Mouse (Mus musculus) kidney, embryonic 16.5 days (tissue): ENCODE results near the gene Kctd11. TPM values are rescaled to one million over a fixed set of nuclear protein-coding genes. Genes with fewer than 3 reads are reported as not detected.

Experiments
- ATAC-seq: fragments of 200-750 bp; cut with Nextera tagmentation; 2 replicates; pipeline ENCODE4 v1.8.0; 2017; ENCODE audit warnings: moderate TSS enrichment; ENCODE audit not compliant: low FRiP score, low TSS enrichment
- H3K27ac ChIP-seq: fragments of 300-500 bp; sonication (generic); 2 replicates; pipeline ENCODE4 v1.5.1; 2014; ENCODE audit warnings: low read length
- H3K27me3 ChIP-seq: fragments of 300-500 bp; sonication (generic); 2 replicates; pipeline ENCODE4 v1.6.1; 2014; ENCODE audit warnings: low read length, control low read depth, mixed read lengths; ENCODE audit not compliant: insufficient read depth
- H3K36me3 ChIP-seq: fragments of 300-500 bp; sonication (generic); 2 replicates; pipeline ENCODE4 v1.6.1; 2014; ENCODE audit warnings: low read length, control low read depth, mixed read lengths; ENCODE audit not compliant: insufficient read depth
- H3K4me1 ChIP-seq: fragments of 300-500 bp; sonication (generic); 2 replicates; pipeline ENCODE4 v1.6.1; 2014; ENCODE audit warnings: low read length, control low read depth, mixed read lengths; ENCODE audit not compliant: insufficient read depth
- H3K4me2 ChIP-seq: fragments of 300-500 bp; sonication (generic); replicated peaks from 2 replicates; pipeline ENCODE4 v1.6.1; 2014; ENCODE audit warnings: low read depth, low read length
- H3K4me3 ChIP-seq: fragments of 300-500 bp; sonication (generic); 2 replicates; pipeline ENCODE4 v1.5.1; 2014; ENCODE audit warnings: mild to moderate bottlenecking, low read length
- H3K9ac ChIP-seq: fragments of 300-500 bp; sonication (generic); replicated peaks from 2 replicates; pipeline ENCODE4 v1.6.1; 2014; ENCODE audit warnings: low read length
- H3K9me3 ChIP-seq: fragments of 300-500 bp; sonication (generic); 2 replicates; pipeline ENCODE4 v1.6.1; 2016; ENCODE audit warnings: low read length, control low read depth
- WGBS: fragments of 180-500 bp; shearing (Covaris S2); extraction: QIAGEN DNeasy Blood & Tissue Kit; methylation state at CpG from one replicate; pipeline ENCODE4 v1.1.7; 2014; 5-methylcytosine and 5-hydroxymethylcytosine counted together
- polyA plus RNA-seq: library from polyadenylated mRNA; unstranded; fragments of >200 nt; fragmentation: Nextera tagmentation; extraction: Ambion mirVana; gene quantifications from 2 replicates; pipeline ENCODE4 v1.2.1, GENCODE M21; 2015

Kctd11 gene
- polyA plus RNA-seq, 1 experiment from 2014 or later, result 11.3 TPM

DNA sequence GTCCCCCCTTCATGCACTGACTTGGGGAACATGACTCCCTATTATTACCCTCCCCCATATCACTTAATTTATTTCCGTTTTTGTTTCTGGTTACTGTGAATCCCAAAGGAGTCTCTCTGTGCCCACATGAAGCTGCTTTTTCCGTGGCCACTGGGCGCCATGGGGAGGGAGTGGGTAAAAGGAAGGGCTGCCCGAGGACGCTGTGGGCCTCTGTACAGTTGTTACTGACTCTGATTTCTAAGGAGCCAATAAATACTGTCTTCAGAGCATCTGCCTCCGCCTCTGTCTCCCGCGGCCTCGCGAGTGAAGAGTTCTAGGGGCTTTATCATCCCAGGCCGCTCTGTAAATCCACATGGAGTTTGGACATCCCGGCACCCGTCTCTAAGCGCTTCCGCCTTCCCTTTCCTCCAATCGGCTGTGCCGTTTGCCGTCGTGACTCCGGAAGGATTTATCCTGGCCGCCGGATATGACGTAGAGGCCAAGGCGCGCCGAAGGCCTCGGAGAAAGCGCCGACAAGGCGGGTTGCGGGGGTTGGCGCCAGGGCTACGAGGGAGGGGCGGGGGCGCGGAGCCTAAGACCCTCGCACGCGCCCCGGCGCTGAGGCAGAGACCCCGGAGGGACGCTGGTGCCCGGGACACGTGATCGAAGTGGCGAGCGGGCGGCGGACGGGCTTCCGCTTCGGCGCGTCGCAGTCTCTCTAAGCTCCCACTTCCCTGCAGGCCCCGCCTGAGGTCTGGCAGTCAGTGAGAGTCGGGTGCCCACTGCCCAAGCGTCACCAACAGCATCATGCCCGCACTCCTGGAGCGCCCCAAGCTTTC lies 32.6 kb upstream of the Kctd11 start, which contains the start of gene Gps2:
Gene Gps2, plus strand, starts transcription at position 335 of the 818 bp plus-strand sequence.
- H3K4me2 ChIP-seq, result peak within 1 kb of the TSS; percentile 79
- H3K27ac ChIP-seq, result peak within 1 kb of the TSS; percentile 78
- H3K27me3 ChIP-seq, result no peaks in the 10 kb centered on the region
- H3K4me1 ChIP-seq, result peaks cover 32% of the 10 kb centered on the region
- WGBS, result under 1% methylated on average over 61 of the region's 61 CpGs
- peak; percentile 87 for ATAC-seq
- peak within 1 kb of the TSS; percentile 88 for H3K4me3 ChIP-seq
- H3K9me3 ChIP-seq, result no peaks in the 10 kb centered on the region
- peaks cover 75% of the 10 kb centered on the region for H3K36me3 ChIP-seq
- peak within 1 kb of the TSS; percentile 83 for H3K9ac ChIP-seq

DNA sequence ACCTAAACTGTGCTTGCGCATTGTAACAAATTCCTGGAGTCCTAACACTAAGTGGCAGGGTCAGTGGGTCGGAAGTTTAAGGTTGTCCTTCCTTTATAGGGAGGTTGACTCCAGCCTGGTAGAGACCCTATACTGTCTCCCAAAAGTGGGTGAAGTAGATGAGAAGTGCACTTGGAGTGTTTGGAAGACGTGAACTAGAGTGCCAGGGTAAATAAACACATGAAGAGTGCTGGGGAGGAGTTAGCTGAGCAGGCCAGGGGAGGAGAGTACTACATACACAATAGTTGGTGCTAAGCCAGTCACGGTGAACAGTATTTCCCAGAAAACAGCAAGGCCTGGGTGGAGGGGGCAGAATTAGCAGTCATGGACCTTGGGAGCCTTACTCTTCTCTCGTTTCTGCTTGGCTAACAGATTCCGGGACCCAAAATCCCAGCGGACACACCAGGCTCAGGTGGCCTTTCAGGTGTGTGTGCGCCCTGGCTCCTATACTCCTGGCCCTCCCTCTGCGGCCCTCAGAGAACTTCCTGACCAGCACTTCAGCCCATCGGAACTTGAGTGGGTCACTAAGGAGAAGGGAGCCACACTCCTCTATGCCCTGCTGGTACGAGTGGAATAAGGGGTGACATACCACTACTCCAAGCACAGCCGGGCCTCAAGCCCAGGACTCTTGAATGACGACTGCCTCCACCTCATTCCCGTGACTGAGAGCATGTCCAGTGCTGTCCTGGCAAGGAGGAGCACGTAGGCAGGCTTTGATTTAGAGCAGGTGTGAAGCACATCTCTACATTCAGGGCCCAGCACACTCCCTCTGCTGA lies 31.7 kb upstream of the Kctd11 start:
- H3K4me1 ChIP-seq, result peaks cover 26% of the 10 kb centered on the region
- no peak overlapping the region; the same call in 1 of the 2 replicates for H3K9ac ChIP-seq
- H3K4me3 ChIP-seq, result peak overlapping the region; percentile 88
- 76% methylated on average over 15 of the region's 15 CpGs for WGBS
- H3K27me3 ChIP-seq, result no peaks in the 10 kb centered on the region
- no peaks in the 10 kb centered on the region for H3K9me3 ChIP-seq
- ATAC-seq, result no peak
- peaks cover 77% of the 10 kb centered on the region for H3K36me3 ChIP-seq
- no peak overlapping the region for H3K27ac ChIP-seq
- H3K4me2 ChIP-seq, result peak overlapping the region; percentile 79

DNA sequence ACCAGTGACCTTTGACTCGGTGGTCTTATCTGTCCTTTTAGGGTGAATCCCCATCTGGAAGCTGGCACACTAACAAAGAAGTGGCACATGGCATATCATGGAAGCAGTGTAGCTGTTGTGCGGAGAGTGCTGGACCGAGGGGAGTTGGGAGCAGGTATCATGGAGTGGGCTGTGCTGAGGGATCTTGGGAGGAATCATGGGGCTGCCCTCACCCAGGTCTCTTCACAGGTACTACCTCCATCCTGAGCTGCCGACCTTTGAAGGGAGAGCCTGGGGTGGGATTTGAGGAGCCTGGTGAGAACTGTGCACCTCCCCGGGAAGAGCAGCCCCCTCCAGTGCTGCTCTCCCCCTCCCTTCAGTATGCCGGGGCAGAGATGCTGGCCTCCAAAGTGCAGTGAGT lies 30.5 kb upstream of the Kctd11 start:
- Histone ChIP-seq H3K9ac (no peak overlapping the region), H3K4me1 (peaks cover 26% of the 10 kb centered on the region), H3K4me2 (no peak overlapping the region), H3K9me3 (no peaks in the 10 kb centered on the region), H3K27ac (no peak overlapping the region), H3K4me3 (no peak overlapping the region), H3K27me3 (no peaks in the 10 kb centered on the region), H3K36me3 (peaks cover 77% of the 10 kb centered on the region)
- 87% methylated on average over 6 of the region's 6 CpGs for WGBS
- ATAC-seq, result no peak

DNA sequence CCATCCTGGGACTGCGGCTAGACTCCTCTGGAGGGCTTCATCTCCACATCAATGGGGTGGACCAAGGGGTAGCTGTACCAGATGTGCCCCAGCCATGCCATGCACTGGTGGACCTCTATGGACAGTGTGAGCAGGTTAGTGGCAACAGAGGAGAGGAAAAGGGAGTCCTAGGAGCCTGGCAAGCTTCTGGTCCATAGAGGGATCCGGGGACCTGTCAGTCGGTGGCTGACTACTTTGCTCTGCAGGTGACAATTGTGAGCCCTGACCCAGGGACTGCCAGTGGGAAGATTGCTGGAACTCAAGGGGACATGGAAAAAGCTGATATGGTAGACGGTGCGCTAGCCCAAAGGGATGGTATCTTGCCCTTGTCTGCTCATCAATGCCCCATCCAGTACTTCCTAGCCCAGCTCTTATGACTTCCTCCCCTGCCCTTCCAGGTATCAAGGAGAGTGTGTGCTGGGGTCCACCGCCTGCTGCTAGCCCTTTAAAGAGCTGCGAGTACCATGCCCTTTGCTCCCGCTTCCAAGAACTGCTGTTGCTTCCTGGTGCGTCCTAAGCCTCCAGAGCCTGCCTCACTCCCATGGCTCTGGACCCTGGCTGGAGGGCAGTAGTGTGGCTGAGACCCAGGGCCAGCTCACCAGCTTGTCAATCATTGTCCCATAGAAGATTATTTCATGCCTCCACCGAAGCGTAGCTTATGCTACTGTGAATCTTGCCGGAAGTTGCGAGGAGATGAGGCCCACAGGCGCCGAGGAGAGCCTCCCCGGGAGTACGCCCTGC lies 29.8 kb upstream of the Kctd11 start:
- no peaks in the 10 kb centered on the region for H3K27me3 ChIP-seq
- H3K4me3 ChIP-seq, result no peak overlapping the region
- H3K9me3 ChIP-seq, result no peaks in the 10 kb centered on the region
- no peak overlapping the region for H3K27ac ChIP-seq
- H3K4me2 ChIP-seq, result no peak overlapping the region
- no peak overlapping the region for H3K9ac ChIP-seq
- peaks cover 22% of the 10 kb centered on the region for H3K4me1 ChIP-seq
- ATAC-seq, result no peak
- peaks cover 82% of the 10 kb centered on the region for H3K36me3 ChIP-seq
- WGBS, result 91% methylated on average over 17 of the region's 17 CpGs

DNA sequence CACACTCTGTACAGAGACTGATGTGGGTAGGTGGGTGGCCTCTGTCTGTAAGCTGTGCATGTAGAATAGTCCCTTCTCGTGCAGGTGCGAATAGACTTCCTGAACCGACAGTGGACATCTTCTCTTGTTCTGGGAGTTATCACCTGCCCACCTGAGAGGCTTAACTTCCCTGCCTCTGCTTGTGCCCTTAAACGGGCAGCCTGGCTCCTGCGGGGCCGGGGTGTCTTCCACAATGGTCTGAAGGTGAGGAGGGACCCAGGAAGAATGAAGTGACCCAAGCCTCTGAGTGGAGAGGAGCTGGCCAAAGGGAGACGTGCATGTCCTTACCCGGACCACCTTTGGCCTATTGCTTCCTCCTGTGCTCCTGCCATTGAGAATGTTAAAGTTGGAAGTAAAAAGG lies 29.0 kb upstream of the Kctd11 start:
- H3K4me2 ChIP-seq, result no peak overlapping the region

DNA sequence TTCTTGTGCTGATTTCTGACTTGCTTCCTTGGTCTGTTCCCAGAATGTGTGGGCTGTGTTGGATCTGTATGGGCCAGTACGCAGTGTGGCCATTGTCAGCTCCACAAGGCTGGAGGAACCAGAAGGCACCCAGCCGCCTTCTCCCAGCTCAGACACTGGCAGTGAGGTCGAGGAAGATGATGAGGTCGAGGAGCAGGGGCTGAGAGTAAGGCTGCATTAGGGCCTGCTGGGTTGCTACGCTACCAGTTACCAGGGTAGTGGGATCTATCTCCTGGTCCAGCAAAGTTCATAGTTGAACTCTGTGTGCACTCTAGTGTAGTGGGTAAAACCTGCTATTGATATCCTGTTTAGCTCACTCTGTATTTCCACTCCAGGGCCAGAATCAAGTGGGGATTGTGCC lies 28.0 kb upstream of the Kctd11 start:
- H3K36me3 ChIP-seq, result peaks cover 87% of the 10 kb centered on the region
- no peak overlapping the region for H3K27ac ChIP-seq
- ATAC-seq, result no peak
- H3K27me3 ChIP-seq, result no peaks in the 10 kb centered on the region
- no peak overlapping the region for H3K4me2 ChIP-seq
- no peaks in the 10 kb centered on the region for H3K9me3 ChIP-seq
- 91% methylated on average over 5 of the region's 5 CpGs for WGBS
- H3K4me3 ChIP-seq, result no peak overlapping the region
- H3K9ac ChIP-seq, result no peak overlapping the region
- H3K4me1 ChIP-seq, result peaks cover 7% of the 10 kb centered on the region

More for the DNA sequence above, 29.0 kb upstream of the Kctd11 start:
- no peak overlapping the region for H3K4me3 ChIP-seq
- no peak for ATAC-seq
- no peaks in the 10 kb centered on the region for H3K27me3 ChIP-seq
- H3K36me3 ChIP-seq, result peaks cover 82% of the 10 kb centered on the region
- H3K4me1 ChIP-seq, result peaks cover 14% of the 10 kb centered on the region
- no peaks in the 10 kb centered on the region for H3K9me3 ChIP-seq
- H3K9ac ChIP-seq, result no peak overlapping the region
- H3K27ac ChIP-seq, result no peak overlapping the region
- 89% methylated on average over 8 of the region's 8 CpGs for WGBS

DNA sequence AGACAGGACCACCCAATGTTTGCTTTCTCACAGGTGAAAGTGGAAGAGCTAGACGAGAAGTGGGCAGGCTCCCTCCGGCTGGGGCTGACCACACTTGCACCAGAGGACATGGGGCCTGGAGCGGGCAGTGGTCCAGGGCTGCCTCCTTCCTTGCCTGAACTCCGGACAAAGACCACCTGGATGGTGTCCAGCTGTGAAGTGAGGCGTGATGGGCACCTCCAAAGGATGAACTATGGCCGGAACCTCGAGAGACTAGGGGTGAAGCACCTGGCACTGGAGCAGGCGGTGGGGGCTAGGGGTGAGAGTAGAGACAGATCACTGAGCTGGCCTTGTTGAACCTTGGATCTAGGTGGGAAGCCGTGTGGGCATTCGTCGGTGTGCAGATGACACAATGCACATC lies 27.4 kb upstream of the Kctd11 start:
- Histone ChIP-seq H3K9me3 (no peaks in the 10 kb centered on the region), H3K4me1 (peaks cover 7% of the 10 kb centered on the region), H3K27me3 (no peaks in the 10 kb centered on the region), H3K4me2 (no peak overlapping the region), H3K4me3 (no peak overlapping the region), H3K9ac (no peak overlapping the region), H3K36me3 (peaks cover 92% of the 10 kb centered on the region), H3K27ac (no peak overlapping the region)
- WGBS, result 87% methylated on average over 11 of the region's 11 CpGs
- ATAC-seq, result no peak

DNA sequence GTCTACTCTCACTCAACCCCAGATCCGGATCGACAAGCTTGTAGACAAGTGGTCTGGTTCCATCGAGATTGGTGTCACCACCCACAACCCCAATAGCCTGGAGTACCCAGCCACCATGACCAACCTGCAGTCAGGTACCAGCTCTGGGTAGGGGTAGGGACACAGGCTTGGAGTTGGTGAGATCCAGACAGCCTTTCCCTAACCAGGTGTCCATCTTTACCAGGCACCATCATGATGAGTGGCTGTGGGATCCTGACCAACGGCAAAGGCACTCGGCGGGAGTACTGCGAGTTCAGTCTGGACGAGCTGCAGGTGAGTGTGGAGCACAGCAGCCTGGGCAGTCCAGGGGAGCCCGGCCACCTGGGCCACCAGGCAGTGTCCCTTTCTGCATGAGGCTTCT lies 23.1 kb upstream of the Kctd11 start:
- Histone ChIP-seq H3K27me3 (no peaks in the 10 kb centered on the region), H3K4me3 (no peak overlapping the region), H3K27ac (no peak overlapping the region), H3K9me3 (no peaks in the 10 kb centered on the region), H3K36me3 (peaks cover 54% of the 10 kb centered on the region), H3K4me2 (no peak overlapping the region), H3K4me1 (peaks cover 24% of the 10 kb centered on the region), H3K9ac (no peak overlapping the region)
- 95% methylated on average over 9 of the region's 9 CpGs for WGBS
- no peak for ATAC-seq

DNA sequence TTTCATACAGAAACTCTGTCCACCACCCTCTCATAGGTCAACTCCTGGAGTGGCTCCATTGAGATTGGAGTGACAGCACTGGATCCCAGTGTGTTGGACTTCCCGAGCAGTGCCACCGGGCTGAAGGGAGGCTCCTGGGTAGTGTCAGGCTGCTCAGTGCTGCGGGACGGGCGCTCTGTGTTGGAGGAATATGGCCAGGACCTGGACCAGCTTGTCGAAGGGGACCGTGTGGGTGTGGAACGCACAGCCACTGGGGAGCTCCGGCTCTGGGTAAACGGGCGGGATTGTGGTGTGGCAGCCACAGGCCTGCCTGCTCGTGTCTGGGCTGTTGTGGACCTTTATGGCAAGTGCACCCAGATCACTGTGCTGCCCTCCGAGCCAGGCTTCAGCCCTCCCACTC lies 21.8 kb upstream of the Kctd11 start:
- Histone ChIP-seq H3K36me3 (peaks cover 41% of the 10 kb centered on the region), H3K9ac (no peak overlapping the region), H3K4me1 (peaks cover 31% of the 10 kb centered on the region), H3K27ac (no peak overlapping the region), H3K4me3 (no peak overlapping the region; the same call in 1 of the 2 replicates), H3K9me3 (no peaks in the 10 kb centered on the region), H3K4me2 (peak overlapping the region; percentile 93), H3K27me3 (no peaks in the 10 kb centered on the region)
- ATAC-seq, result no peak
- 82% methylated on average over 13 of the region's 13 CpGs for WGBS
